Mouse (Mus musculus): ENCODE data around the gene Otx1. TPM values are rescaled to one million over a fixed set of nuclear protein-coding genes. Genes with fewer than 3 reads are reported as not detected.

The Otx1 gene
- polyA plus RNA-seq, 1 experiment from 2014 or later, result not detected

- Histone ChIP-seq H3K9me3 (ENCODE audit: low read length) (no peaks in the 10 kb centered on the region), H3K4me3 (ENCODE audit: low read length) (no peak overlapping the region), H3K9ac (replicated peaks; ENCODE audit: low read length) (no peak overlapping the region), H3K27me3 (ENCODE audit: insufficient read depth, low read length) (peaks cover 73% of the 10 kb centered on the region), H3K4me1 (ENCODE audit: insufficient read depth, low read length) (0 out of 2 replicates have a peak, but pooled peaks cover under 1% of the 10 kb centered on the region), H3K36me3 (ENCODE audit: insufficient read depth, low read length) (no peaks in the 10 kb centered on the region), H3K4me2 (replicated peaks; ENCODE audit: low read depth, low read length) (no peak overlapping the region), H3K27ac (ENCODE audit: low read length) (no peak overlapping the region)
- 10% methylated on average over 6 of the region's 6 CpGs for WGBS
- no peak for ATAC-seq (ENCODE audit: low FRiP score, low TSS enrichment)
Observed at GRCm38 (mm10) chr11:22007781-22008110, 5.0 kb upstream of the Otx1 start.

- H3K4me3 ChIP-seq (ENCODE audit: low read length), result no peak overlapping the region
- H3K9ac ChIP-seq (replicated peaks; ENCODE audit: low read length), result no peak overlapping the region
- H3K4me1 ChIP-seq (ENCODE audit: insufficient read depth, low read length), result 0 out of 2 replicates have a peak, but pooled peaks cover 4% of the 10 kb centered on the region
- H3K27ac ChIP-seq (ENCODE audit: low read length), result no peak overlapping the region
- H3K27me3 ChIP-seq (ENCODE audit: insufficient read depth, low read length), result peaks cover 78% of the 10 kb centered on the region
- ATAC-seq (ENCODE audit: low FRiP score, low TSS enrichment), result no peak
- H3K4me2 ChIP-seq (replicated peaks; ENCODE audit: low read depth, low read length), result no peak overlapping the region
- H3K36me3 ChIP-seq (ENCODE audit: insufficient read depth, low read length), result no peaks in the 10 kb centered on the region
- 14% methylated on average over 20 of the region's 20 CpGs for WGBS
- H3K9me3 ChIP-seq (ENCODE audit: low read length), result no peaks in the 10 kb centered on the region
Observed at GRCm38 (mm10) chr11:22007088-22007780, 4.5 kb upstream of the Otx1 start.

- H3K9me3 ChIP-seq (ENCODE audit: low read length), result no peaks in the 10 kb centered on the region
- H3K27me3 ChIP-seq (ENCODE audit: insufficient read depth, low read length), result peaks cover 84% of the 10 kb centered on the region
- peaks cover 10% of the 10 kb centered on the region for H3K4me1 ChIP-seq (ENCODE audit: insufficient read depth, low read length)
- H3K9ac ChIP-seq (replicated peaks; ENCODE audit: low read length), result no peak overlapping the region
- no peak overlapping the region for H3K27ac ChIP-seq (ENCODE audit: low read length)
- ATAC-seq (ENCODE audit: low FRiP score, low TSS enrichment), result no peak
- H3K36me3 ChIP-seq (ENCODE audit: insufficient read depth, low read length), result no peaks in the 10 kb centered on the region
- WGBS, result 35% methylated on average over 12 of the region's 12 CpGs
- no peak overlapping the region for H3K4me2 ChIP-seq (replicated peaks; ENCODE audit: low read depth, low read length)
- H3K4me3 ChIP-seq (ENCODE audit: low read length), result no peak overlapping the region
Observed at GRCm38 (mm10) chr11:22006471-22007087, 3.9 kb upstream of the Otx1 start.

- no peak for ATAC-seq (ENCODE audit: low FRiP score, low TSS enrichment)
- Histone ChIP-seq H3K36me3 (ENCODE audit: insufficient read depth, low read length) (no peaks in the 10 kb centered on the region), H3K4me2 (replicated peaks; ENCODE audit: low read depth, low read length) (no peak overlapping the region), H3K27me3 (ENCODE audit: insufficient read depth, low read length) (peaks cover 89% of the 10 kb centered on the region), H3K4me3 (ENCODE audit: low read length) (no peak overlapping the region), H3K4me1 (ENCODE audit: insufficient read depth, low read length) (peaks cover 22% of the 10 kb centered on the region), H3K9me3 (ENCODE audit: low read length) (no peaks in the 10 kb centered on the region), H3K9ac (replicated peaks; ENCODE audit: low read length) (no peak overlapping the region), H3K27ac (ENCODE audit: low read length) (no peak overlapping the region)
- 19% methylated on average over 9 of the region's 9 CpGs for WGBS
Observed at GRCm38 (mm10) chr11:22005281-22005870, 2.7 kb upstream of the Otx1 start.

- Histone ChIP-seq H3K4me1 (ENCODE audit: insufficient read depth, low read length) (peaks cover 22% of the 10 kb centered on the region), H3K4me3 (ENCODE audit: low read length) (no peak overlapping the region), H3K27ac (ENCODE audit: low read length) (no peak overlapping the region), H3K4me2 (replicated peaks; ENCODE audit: low read depth, low read length) (no peak overlapping the region), H3K36me3 (ENCODE audit: insufficient read depth, low read length) (no peaks in the 10 kb centered on the region), H3K9me3 (ENCODE audit: low read length) (no peaks in the 10 kb centered on the region), H3K9ac (replicated peaks; ENCODE audit: low read length) (no peak overlapping the region), H3K27me3 (ENCODE audit: insufficient read depth, low read length) (peaks cover 93% of the 10 kb centered on the region)
- 1% methylated on average over 18 of the region's 18 CpGs for WGBS
- peak; percentile 52; the same call in 1 of the 2 replicates for ATAC-seq (ENCODE audit: low FRiP score, low TSS enrichment)
Observed at GRCm38 (mm10) chr11:22004331-22004841, 1.7 kb upstream of the Otx1 start.

- H3K9me3 ChIP-seq (ENCODE audit: low read length), result no peaks in the 10 kb centered on the region
- H3K27me3 ChIP-seq (ENCODE audit: insufficient read depth, low read length), result peaks cover 97% of the 10 kb centered on the region
- WGBS, result under 1% methylated on average over 30 of the region's 31 CpGs
- H3K36me3 ChIP-seq (ENCODE audit: insufficient read depth, low read length), result no peaks in the 10 kb centered on the region
- H3K4me1 ChIP-seq (ENCODE audit: insufficient read depth, low read length), result peaks cover 22% of the 10 kb centered on the region
- no peak overlapping the region for H3K4me2 ChIP-seq (replicated peaks; ENCODE audit: low read depth, low read length)
- no peak overlapping the region for H3K27ac ChIP-seq (ENCODE audit: low read length)
- H3K4me3 ChIP-seq (ENCODE audit: low read length), result no peak overlapping the region
- ATAC-seq (ENCODE audit: low FRiP score, low TSS enrichment), result no peak
- H3K9ac ChIP-seq (replicated peaks; ENCODE audit: low read length), result no peak overlapping the region
Observed at GRCm38 (mm10) chr11:22003341-22003981, 764 bp upstream of the Otx1 start.

- ATAC-seq (ENCODE audit: low FRiP score, low TSS enrichment), result no peak
- peak overlapping the region; percentile 81 for H3K4me2 ChIP-seq (replicated peaks; ENCODE audit: low read depth, low read length)
- H3K36me3 ChIP-seq (ENCODE audit: insufficient read depth, low read length), result no peaks in the 10 kb centered on the region
- H3K27me3 ChIP-seq (ENCODE audit: insufficient read depth, low read length), result peaks cover 97% of the 10 kb centered on the region
- no peaks in the 10 kb centered on the region for H3K9me3 ChIP-seq (ENCODE audit: low read length)
- H3K4me3 ChIP-seq (ENCODE audit: low read length), result peak overlapping the region; percentile 54
- H3K27ac ChIP-seq (ENCODE audit: low read length), result no peak overlapping the region
- WGBS, result under 1% methylated on average over 34 of the region's 34 CpGs
- H3K9ac ChIP-seq (replicated peaks; ENCODE audit: low read length), result peak overlapping the region; percentile 20; the same call in 1 of the 2 replicates
- H3K4me1 ChIP-seq (ENCODE audit: insufficient read depth, low read length), result peaks cover 23% of the 10 kb centered on the region
Observed at GRCm38 (mm10) chr11:22002062-22002782, 475 bp downstream of the Otx1 start.

- no peaks in the 10 kb centered on the region for H3K36me3 ChIP-seq (ENCODE audit: insufficient read depth, low read length)
- H3K4me3 ChIP-seq (ENCODE audit: low read length), result peak overlapping the region; percentile 54
- ATAC-seq (ENCODE audit: low FRiP score, low TSS enrichment), result peak; percentile 72
- peak overlapping the region; percentile 81 for H3K4me2 ChIP-seq (replicated peaks; ENCODE audit: low read depth, low read length)
- WGBS, result under 1% methylated on average over 51 of the region's 59 CpGs
- peaks cover 31% of the 10 kb centered on the region for H3K4me1 ChIP-seq (ENCODE audit: insufficient read depth, low read length)
- peaks cover 97% of the 10 kb centered on the region for H3K27me3 ChIP-seq (ENCODE audit: insufficient read depth, low read length)
- no peak overlapping the region for H3K27ac ChIP-seq (ENCODE audit: low read length)
- H3K9me3 ChIP-seq (ENCODE audit: low read length), result no peaks in the 10 kb centered on the region
- H3K9ac ChIP-seq (replicated peaks; ENCODE audit: low read length), result peak overlapping the region; percentile 20; the same call in 1 of the 2 replicates
Observed at GRCm38 (mm10) chr11:22001321-22002061, 1.2 kb downstream of the Otx1 start.

All from kidney, embryonic 16.5 days (tissue).